Mouse (Mus musculus) adrenal gland, adult 18-20 months (tissue): ENCODE results near the gene Glg1. TPM values are rescaled to one million over a fixed set of nuclear protein-coding genes. Genes with fewer than 3 reads are reported as not detected.
"Not testable (repeated sequence)": the region's sequence is repeated elsewhere in the genome, so short reads cannot be mapped to it uniquely, and the experiment has no call there.

Experiments
- DNase-seq, 2 experiments: peaks; one replicate each; pipeline ENCODE4 v3.0.0; 2021 to 2022; ENCODE audit warnings: low spot score in 2 of 2
- long read RNA-seq, 2 experiments: library from polyadenylated mRNA; stranded (forward); transcript quantifications; one replicate each; pipeline ENCODE4 v2.0.0; 2021
- total RNA-seq, 2 experiments: library from RNA; stranded (reverse); gene quantifications; 1 replicate in 1 of 2; 2 replicates in 1 of 2; pipeline ENCODE4 v1.2.3; 2021

Glg1 gene
- 100 to 1,000 TPM in 1 of 2 experiments, 10 to 100 TPM in 1; 97.6 to 124 TPM for total RNA-seq
- long read RNA-seq, experiment 1, full-length matches to known transcripts, result 14 of 32 reads
- long read RNA-seq, experiment 1, partial matches to known transcripts, result 2 of 32 reads
- long read RNA-seq, experiment 1, other reads (novel, unspliced or antisense), result 16 of 32 reads
- long read RNA-seq, experiment 2, full-length matches to known transcripts, result 266 of 348 reads
- long read RNA-seq, experiment 2, partial matches to known transcripts, result 23 of 348 reads
- long read RNA-seq, experiment 2, other reads (novel, unspliced or antisense), result 59 of 348 reads

GRCm38 (mm10) chr8:111258631-111259407 lies at the start of gene Glg1:
Gene Glg1, minus strand, starts transcription at chr8:111259216.
- DNase-seq, result peak; percentile 93 to 97

GRCm38 (mm10) chr8:111305031-111305730 lies 46.2 kb upstream of the Glg1 start:
- peak in 1 of 2 experiments; percentile 29 for DNase-seq

- no peak for DNase-seq
Observed at GRCm38 (mm10) chr8:111304359-111304758, 45.3 kb upstream of the Glg1 start.

GRCm38 (mm10) chr8:111303076-111303803 lies 44.2 kb upstream of the Glg1 start:
- DNase-seq, result not testable (repeated sequence)

- DNase-seq, result peak; percentile 15 to 30
Observed at GRCm38 (mm10) chr8:111300597-111301546, 41.9 kb upstream of the Glg1 start.

GRCm38 (mm10) chr8:111299821-111300568 lies 41.0 kb upstream of the Glg1 start, which contains the start of gene Rfwd3:
Gene Rfwd3, minus strand, starts transcription at chr8:111300222.
- peak; percentile 89 to 92 for DNase-seq

- DNase-seq, result peak; percentile 55 to 57
Observed at GRCm38 (mm10) chr8:111299363-111299820, 40.4 kb upstream of the Glg1 start.

- no peak for DNase-seq
Observed at GRCm38 (mm10) chr8:111298011-111298410, 39.0 kb upstream of the Glg1 start.

GRCm38 (mm10) chr8:111291733-111292132 lies 32.7 kb upstream of the Glg1 start:
- DNase-seq, result peak in 1 of 2 experiments; percentile 53

- DNase-seq, result no peak
Observed at GRCm38 (mm10) chr8:111290586-111290985, 31.6 kb upstream of the Glg1 start.

GRCm38 (mm10) chr8:111285603-111286002 lies 26.6 kb upstream of the Glg1 start:
- DNase-seq, result no peak

- no peak for DNase-seq
Observed at GRCm38 (mm10) chr8:111282093-111282492, 23.1 kb upstream of the Glg1 start.

GRCm38 (mm10) chr8:111268277-111268676 lies 9.3 kb upstream of the Glg1 start:
- DNase-seq, result no peak

- not testable (repeated sequence) for DNase-seq
Observed at GRCm38 (mm10) chr8:111266161-111266560, 7.1 kb upstream of the Glg1 start.

GRCm38 (mm10) chr8:111264693-111265220 lies 5.7 kb upstream of the Glg1 start:
- DNase-seq, result no peak

- DNase-seq, result no peak
Observed at GRCm38 (mm10) chr8:111261981-111262381, 3.0 kb upstream of the Glg1 start.

GRCm38 (mm10) chr8:111260251-111260650 lies 1.2 kb upstream of the Glg1 start:
- no peak for DNase-seq

GRCm38 (mm10) chr8:111259408-111259741 lies 359 bp upstream of the Glg1 start:
- no peak for DNase-seq
